Mouse (Mus musculus) neural tube, embryonic 11.5 days (tissue): ENCODE results near the gene Gnas. TPM values are rescaled to one million over a fixed set of nuclear protein-coding genes. Genes with fewer than 3 reads are reported as not detected.
A peak's percentile ranks its signal among the peaks of the same experiment; 100 is the strongest.

Experiments
- ATAC-seq: fragments of 200-750 bp; cut with Nextera tagmentation; 2 replicates; pipeline ENCODE4 v1.8.0; 2017; ENCODE audit warnings: moderate number of reproducible peaks, mild to moderate bottlenecking, moderate TSS enrichment, moderate library complexity; ENCODE audit not compliant: insufficient read depth, low FRiP score, low TSS enrichment
- DNase-seq: peaks from one replicate; pipeline ENCODE4 v3.0.0-alpha.2; 2015; ENCODE audit warnings: low spot score
- H3K27ac ChIP-seq: fragments of 300-500 bp; sonication (generic); 2 replicates; pipeline ENCODE4 v1.5.1; 2014; ENCODE audit warnings: low read depth, mild to moderate bottlenecking, low read length
- H3K27me3 ChIP-seq: fragments of 300-500 bp; sonication (generic); 2 replicates; pipeline ENCODE4 v1.6.1; 2014; ENCODE audit warnings: mild to moderate bottlenecking, low read length, mixed read lengths; ENCODE audit not compliant: control insufficient read depth, insufficient read depth
- H3K36me3 ChIP-seq: fragments of 300-500 bp; sonication (generic); 2 replicates; pipeline ENCODE4 v1.6.1; 2014; ENCODE audit warnings: mild to moderate bottlenecking, low read length, moderate library complexity, mixed read lengths; ENCODE audit not compliant: control insufficient read depth, insufficient read depth
- H3K4me1 ChIP-seq: fragments of 300-500 bp; sonication (generic); 2 replicates; pipeline ENCODE4 v1.6.1; 2014; ENCODE audit warnings: low read length, mixed read lengths; ENCODE audit not compliant: control insufficient read depth, insufficient read depth
- H3K4me2 ChIP-seq: fragments of 300-500 bp; sonication (generic); 2 replicates; pipeline ENCODE4 v1.6.1; 2014; ENCODE audit warnings: low read depth, mild to moderate bottlenecking, moderate library complexity
- H3K4me3 ChIP-seq: fragments of 300-500 bp; sonication (generic); 2 replicates; pipeline ENCODE4 v1.5.1; 2014; ENCODE audit warnings: low read depth, low read length
- H3K9ac ChIP-seq: fragments of 300-500 bp; sonication (generic); 2 replicates; pipeline ENCODE4 v1.6.1; 2014; ENCODE audit warnings: mild to moderate bottlenecking, low read length
- H3K9me3 ChIP-seq: fragments of 300-500 bp; sonication (generic); 2 replicates; pipeline ENCODE4 v1.6.1; 2016; ENCODE audit warnings: low read length; ENCODE audit not compliant: control insufficient read depth
- WGBS: fragments of 180-500 bp; shearing (Covaris S2); extraction: QIAGEN DNeasy Blood & Tissue Kit; methylation state at CpG from one replicate; pipeline ENCODE4 v1.1.7; 2014; 5-methylcytosine and 5-hydroxymethylcytosine counted together
- polyA plus RNA-seq: library from polyadenylated mRNA; unstranded; fragments of >200 nt; fragmentation: Nextera tagmentation; extraction: Ambion mirVana; gene quantifications from 2 replicates; pipeline ENCODE4 v1.2.1, GENCODE M21; 2014

The Gnas gene
- polyA plus RNA-seq, 1 experiment from 2014 or later, result 1,351 TPM

- peaks cover 18% of the 10 kb centered on the region for H3K9me3 ChIP-seq
- H3K27me3 ChIP-seq, result peaks cover 32% of the 10 kb centered on the region
- no peak overlapping the region for H3K27ac ChIP-seq
- no peak overlapping the region for H3K9ac ChIP-seq
- H3K4me3 ChIP-seq, result peak overlapping the region; percentile 10; the same call in 1 of the 2 replicates
- peaks cover 25% of the 10 kb centered on the region for H3K36me3 ChIP-seq
- ATAC-seq (no peak), DNase-seq (no peak)
- H3K4me2 ChIP-seq, result no peak overlapping the region
- H3K4me1 ChIP-seq, result peaks cover 5% of the 10 kb centered on the region
- whole genome bisulfite sequencing, result 33% methylated on average over 7 of the region's 7 CpGs
These were observed 3.8 kb downstream of the Gnas start for GRCm38 (mm10) chr2:174287921-174288320.

GRCm38 (mm10) chr2:174288673-174289430, 4.7 kb downstream of the Gnas start:
- Histone ChIP-seq H3K36me3 (peaks cover 25% of the 10 kb centered on the region), H3K27ac (no peak overlapping the region), H3K4me2 (no peak overlapping the region), H3K9ac (no peak overlapping the region), H3K27me3 (peaks cover 32% of the 10 kb centered on the region), H3K4me1 (peaks cover 9% of the 10 kb centered on the region), H3K4me3 (no peak overlapping the region), H3K9me3 (peaks cover 18% of the 10 kb centered on the region)
- DNase-seq (no peak), ATAC-seq (no peak)
- WGBS, result 42% methylated on average over 12 of the region's 12 CpGs

GRCm38 (mm10) chr2:174291029-174291661, 7.0 kb downstream of the Gnas start:
- peak overlapping the region; percentile 75 for H3K4me2 ChIP-seq
- 66% methylated on average over 8 of the region's 8 CpGs for WGBS
- no peak overlapping the region for H3K27ac ChIP-seq
- peaks cover 9% of the 10 kb centered on the region for H3K4me1 ChIP-seq
- DNase-seq, result no peak
- ATAC-seq, result no peak
- H3K36me3 ChIP-seq, result peaks cover 4% of the 10 kb centered on the region
- H3K27me3 ChIP-seq, result peaks cover 18% of the 10 kb centered on the region
- peak overlapping the region; percentile 20; the same call in 1 of the 2 replicates for H3K4me3 ChIP-seq
- peaks cover 10% of the 10 kb centered on the region for H3K9me3 ChIP-seq
- H3K9ac ChIP-seq, result peak overlapping the region; percentile 28

- no peak for ATAC-seq
- WGBS, result 47% methylated on average over 2 of the region's 2 CpGs
- Histone ChIP-seq H3K9me3 (peaks cover 10% of the 10 kb centered on the region), H3K27me3 (peaks cover 13% of the 10 kb centered on the region), H3K27ac (no peak overlapping the region), H3K4me1 (peaks cover 11% of the 10 kb centered on the region), H3K4me3 (peak overlapping the region; percentile 20; the same call in 1 of the 2 replicates), H3K36me3 (no peaks in the 10 kb centered on the region; the same call in 1 of the 2 replicates), H3K9ac (peak overlapping the region; percentile 28), H3K4me2 (peak overlapping the region; percentile 75)
- no peak for DNase-seq
These were observed 7.5 kb downstream of the Gnas start for GRCm38 (mm10) chr2:174291662-174292030.

- 54% methylated on average over 8 of the region's 8 CpGs for WGBS
- peaks cover 14% of the 10 kb centered on the region for H3K4me1 ChIP-seq
These were observed 10.3 kb downstream of the Gnas start for GRCm38 (mm10) chr2:174294457-174294856.

GRCm38 (mm10) chr2:174295175-174295899, 11.2 kb downstream of the Gnas start:
- H3K4me3 ChIP-seq, result peak overlapping the region; percentile 61
- 45% methylated on average over 36 of the region's 36 CpGs for WGBS
- DNase-seq, result peak; percentile 93
- peak overlapping the region; percentile 80 for H3K27ac ChIP-seq
- no peaks in the 10 kb centered on the region for H3K36me3 ChIP-seq
- peak overlapping the region; percentile 60 for H3K4me2 ChIP-seq
- H3K27me3 ChIP-seq, result peaks cover 28% of the 10 kb centered on the region
- peak overlapping the region; percentile 85 for H3K9ac ChIP-seq
- H3K9me3 ChIP-seq, result peaks cover 37% of the 10 kb centered on the region
- ATAC-seq, result peak; percentile 90
- H3K4me1 ChIP-seq, result peaks cover 14% of the 10 kb centered on the region

More at GRCm38 (mm10) chr2:174294457-174294856, 10.3 kb downstream of the Gnas start:
- Histone ChIP-seq H3K9me3 (peaks cover 29% of the 10 kb centered on the region), H3K36me3 (no peaks in the 10 kb centered on the region), H3K4me2 (peak overlapping the region; percentile 47), H3K27me3 (peaks cover 23% of the 10 kb centered on the region), H3K27ac (peak overlapping the region; percentile 80), H3K4me3 (peak overlapping the region; percentile 61), H3K9ac (peak overlapping the region; percentile 85)
- peak; percentile 57 for DNase-seq
- no peak for ATAC-seq

GRCm38 (mm10) chr2:174295900-174296465, 11.9 kb downstream of the Gnas start:
- WGBS, result 55% methylated on average over 29 of the region's 29 CpGs
- H3K4me3 ChIP-seq, result peak overlapping the region; percentile 61
- H3K9me3 ChIP-seq, result peaks cover 40% of the 10 kb centered on the region
- H3K36me3 ChIP-seq, result no peaks in the 10 kb centered on the region
- DNase-seq, result peak; percentile 72
- peak overlapping the region; percentile 59 for H3K9ac ChIP-seq
- peak overlapping the region; percentile 80; the same call in 1 of the 2 replicates for H3K27ac ChIP-seq
- peak; percentile 20; the same call in 1 of the 2 replicates for ATAC-seq
- H3K4me2 ChIP-seq, result peak overlapping the region; percentile 60
- H3K4me1 ChIP-seq, result peaks cover 14% of the 10 kb centered on the region
- peaks cover 32% of the 10 kb centered on the region for H3K27me3 ChIP-seq

- Histone ChIP-seq H3K27ac (no peak overlapping the region), H3K4me3 (0 out of 2 replicates have a peak overlapping the region, but pooled peaks have one; percentile 8), H3K4me2 (no peak overlapping the region), H3K27me3 (peaks cover 32% of the 10 kb centered on the region), H3K36me3 (no peaks in the 10 kb centered on the region), H3K9me3 (peaks cover 40% of the 10 kb centered on the region), H3K9ac (no peak overlapping the region), H3K4me1 (peaks cover 9% of the 10 kb centered on the region; the same call in 1 of the 2 replicates)
- ATAC-seq, result no peak
- DNase-seq, result peak; percentile 61
- WGBS, result 42% methylated on average over 29 of the region's 29 CpGs
These were observed 13.0 kb downstream of the Gnas start for GRCm38 (mm10) chr2:174297086-174297571.
